Mouse (Mus musculus) thymus, adult 18-20 months (tissue): Measurements from ENCODE around the gene Palmd.

Experiments
- DNase-seq, 2 experiments: peaks; one replicate each; pipeline ENCODE4 v3.0.0; 2022; ENCODE audit warnings: mixed read lengths in 2 of 2

The Palmd gene

GRCm38 (mm10) chr3:116968540-116968997 is at the start of gene Palmd:
Gene Palmd (minus strand): TSS chr3:116968987.
- DNase-seq: no peak

GRCm38 (mm10) chr3:117010182-117010581 is 41.4 kb upstream of the Palmd start:
- DNase-seq: no peak

DNA sequence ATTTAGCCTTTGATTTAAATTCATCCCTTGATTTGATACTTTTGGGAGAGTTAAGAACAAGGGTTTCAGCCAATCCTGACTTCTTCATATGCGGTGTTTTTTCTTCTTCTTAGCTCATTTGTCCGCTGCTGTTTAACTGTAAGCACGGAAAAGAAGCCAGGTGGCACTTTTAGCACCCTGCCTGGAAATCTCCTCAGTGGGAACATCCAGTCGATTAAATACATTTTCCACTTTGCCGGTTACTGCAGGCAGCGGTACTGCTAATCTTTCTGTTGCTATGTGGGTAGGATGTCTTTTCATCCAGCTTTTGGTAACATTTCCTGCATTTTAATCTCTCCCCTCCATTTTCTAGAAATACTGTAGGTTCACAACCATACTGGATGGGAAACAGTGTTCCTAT is 38.6 kb upstream of the Palmd start:
- DNase-seq: no peak

DNA sequence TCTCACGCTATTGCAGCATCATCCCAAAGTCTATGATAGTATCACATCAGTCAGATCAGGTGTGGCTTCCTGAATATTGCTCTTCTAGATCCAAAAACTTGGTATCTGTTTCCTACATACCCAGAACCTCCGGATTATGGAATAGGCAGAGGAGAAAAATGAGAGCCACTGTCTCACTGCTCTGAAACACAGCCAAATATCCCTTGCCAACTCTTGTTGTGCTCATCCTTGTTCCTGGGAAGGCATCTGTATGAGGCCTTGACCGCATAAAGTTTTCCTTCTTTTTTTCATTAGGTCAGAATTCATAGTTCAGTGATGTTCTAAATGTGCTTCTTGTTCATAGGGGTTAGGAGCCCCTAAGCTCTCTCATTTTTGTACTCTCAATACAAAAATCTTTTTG is 37.8 kb upstream of the Palmd start:
- DNase-seq: no peak

DNA sequence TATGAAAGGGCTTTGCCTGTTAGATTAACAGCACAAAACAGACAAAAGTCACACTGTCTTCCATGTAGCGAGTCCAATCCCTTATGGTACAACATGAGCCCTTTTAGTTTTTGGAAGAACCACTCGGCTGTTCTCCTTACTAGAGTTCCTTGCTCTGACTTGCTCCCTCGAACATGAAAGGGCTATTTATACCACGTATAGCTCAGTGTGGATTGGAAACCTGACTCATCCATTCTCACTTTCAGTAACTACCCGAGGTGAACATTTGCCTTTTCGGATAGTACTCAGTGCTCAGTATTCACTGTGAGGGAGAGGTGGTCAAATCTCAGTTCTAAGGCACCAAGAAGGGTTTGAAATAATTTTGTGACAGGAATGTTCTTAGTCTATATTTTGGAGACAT is 34.6 kb upstream of the Palmd start:
- no peak for DNase-seq

DNA sequence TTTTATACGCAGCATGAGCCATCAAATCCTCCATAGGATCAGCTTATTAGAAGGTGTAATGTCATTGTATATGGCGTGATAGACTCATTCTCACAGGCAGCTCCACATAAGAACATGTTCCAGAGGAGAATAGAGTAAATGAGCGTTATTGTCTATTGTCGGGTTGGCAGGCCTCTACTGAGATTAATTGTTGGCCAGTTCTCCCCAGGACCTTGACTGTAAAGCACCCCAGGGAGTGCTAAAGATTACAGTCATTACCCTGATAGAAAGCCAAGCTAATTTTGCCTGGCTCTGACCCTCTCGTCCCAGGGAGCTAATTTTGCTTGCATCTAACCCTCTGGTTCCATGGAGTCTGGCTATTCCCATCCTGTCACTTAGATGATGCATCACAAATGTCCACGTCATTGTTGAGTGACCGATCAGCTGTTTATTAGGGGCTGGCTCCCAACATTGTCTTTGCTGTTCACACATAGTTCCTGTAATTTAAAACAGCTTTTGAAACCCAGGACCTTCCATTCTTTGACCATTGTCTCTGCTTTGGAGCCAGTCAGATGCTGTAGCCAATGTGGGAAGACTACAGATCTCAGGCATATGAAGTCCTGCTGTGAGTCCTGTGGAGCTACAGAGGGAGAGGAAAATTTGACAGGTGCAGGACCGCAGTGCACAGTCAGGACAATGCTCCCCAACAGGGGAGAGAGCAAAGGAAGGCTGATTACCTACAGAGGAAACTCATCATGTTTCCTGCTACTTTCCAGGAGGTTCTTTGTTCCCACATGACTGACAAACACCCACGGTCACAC is 33.1 kb upstream of the Palmd start:
- no peak for DNase-seq

DNA sequence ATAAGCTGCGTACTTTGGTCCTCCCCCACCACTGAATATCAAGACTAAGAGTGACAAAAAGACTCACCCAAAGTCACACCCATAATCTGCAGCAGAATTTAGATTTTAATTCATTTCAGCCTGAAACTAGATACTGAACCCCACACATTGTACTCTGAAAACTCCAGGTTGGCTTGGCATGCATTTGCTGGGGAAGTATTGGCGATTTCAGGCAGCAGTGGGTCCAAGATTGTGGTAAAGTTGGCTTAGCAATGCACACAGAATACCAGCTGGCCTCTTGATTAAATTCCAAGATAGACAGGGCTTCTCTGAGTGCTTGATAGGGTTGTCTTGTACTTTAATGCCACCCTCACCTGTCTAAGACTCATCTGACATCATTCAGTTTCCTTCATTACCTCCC is 24.2 kb upstream of the Palmd start:
- no peak for DNase-seq

DNA sequence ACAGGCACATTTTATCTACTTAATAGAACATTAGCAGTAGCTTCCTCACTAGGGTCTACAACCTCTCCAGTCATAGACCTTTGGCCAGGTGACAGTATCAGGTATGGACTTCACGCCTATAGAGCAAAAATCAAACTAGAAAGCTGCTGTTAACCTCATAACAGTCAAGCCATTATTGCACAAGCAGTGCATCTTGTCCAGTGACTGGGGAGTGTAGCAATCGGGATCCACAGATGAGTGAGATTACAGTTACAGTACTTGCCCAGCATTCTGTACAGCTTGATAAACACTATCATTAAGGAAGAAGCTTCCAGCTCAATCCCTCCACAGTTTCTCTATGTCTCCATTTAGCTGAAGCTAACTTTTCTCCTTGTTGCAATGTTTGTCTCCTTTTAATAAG is 22.4 kb upstream of the Palmd start:
- no peak for DNase-seq

GRCm38 (mm10) chr3:116988221-116988620 is 19.4 kb upstream of the Palmd start:
- DNase-seq: no peak

DNA sequence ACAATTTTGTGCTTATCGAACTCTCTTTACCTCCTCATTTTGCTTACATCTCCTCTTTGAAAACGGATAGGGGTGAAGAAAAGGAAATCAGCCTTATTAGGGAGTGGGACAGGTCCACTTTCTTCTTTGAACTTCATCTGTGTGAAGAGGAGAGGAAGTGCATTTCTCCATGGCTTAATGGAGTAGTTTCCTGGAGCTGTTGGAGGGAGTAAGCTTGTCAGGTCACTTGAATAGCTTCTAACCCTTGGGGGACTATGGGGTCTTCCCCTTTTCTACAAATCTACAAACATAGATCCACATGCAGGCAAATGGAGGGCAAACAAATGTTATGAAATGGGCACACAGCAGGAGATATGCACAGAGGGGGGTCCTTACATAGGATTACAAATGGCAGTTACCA is 17.7 kb upstream of the Palmd start:
- no peak for DNase-seq

DNA sequence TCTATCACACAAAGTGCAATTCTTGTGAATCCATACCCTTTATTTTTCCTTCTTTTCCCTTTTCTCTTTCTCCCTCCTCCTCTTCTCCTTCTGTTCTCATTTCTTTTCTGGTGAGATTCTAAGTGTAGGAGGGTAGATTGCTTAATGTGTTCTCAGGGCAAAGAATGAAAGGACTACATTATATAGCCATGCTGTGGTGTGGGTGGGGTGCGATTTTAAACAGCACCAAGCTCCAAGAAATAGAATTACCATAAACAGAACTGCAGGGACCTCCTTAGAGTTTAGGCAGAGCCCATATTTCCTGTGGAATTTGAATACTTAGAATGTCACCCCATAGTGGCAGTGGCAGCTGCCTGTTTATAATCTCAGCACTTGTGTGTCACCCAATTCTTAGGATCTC is 17.0 kb upstream of the Palmd start:
- no peak for DNase-seq

DNA sequence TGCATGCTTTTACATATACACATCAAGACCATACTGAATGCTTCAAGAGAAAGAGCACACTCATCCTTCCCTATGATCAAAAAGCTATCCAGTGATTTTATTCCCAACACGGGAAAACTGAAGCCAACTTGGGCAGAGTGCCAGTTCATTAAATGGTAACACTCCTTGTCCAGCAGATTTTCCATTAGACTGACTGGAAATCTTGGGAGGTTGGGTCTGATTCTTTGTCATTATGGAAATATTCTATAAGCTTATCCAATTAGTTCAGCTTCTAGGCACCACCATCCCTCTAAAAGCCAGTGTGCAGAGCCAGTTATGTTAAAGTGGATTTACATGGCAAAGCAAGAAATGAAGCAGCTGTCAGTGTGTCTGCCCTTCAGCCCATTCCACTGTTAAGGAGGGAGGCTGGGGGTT is 16.3 kb upstream of the Palmd start:
- DNase-seq: no peak

DNA sequence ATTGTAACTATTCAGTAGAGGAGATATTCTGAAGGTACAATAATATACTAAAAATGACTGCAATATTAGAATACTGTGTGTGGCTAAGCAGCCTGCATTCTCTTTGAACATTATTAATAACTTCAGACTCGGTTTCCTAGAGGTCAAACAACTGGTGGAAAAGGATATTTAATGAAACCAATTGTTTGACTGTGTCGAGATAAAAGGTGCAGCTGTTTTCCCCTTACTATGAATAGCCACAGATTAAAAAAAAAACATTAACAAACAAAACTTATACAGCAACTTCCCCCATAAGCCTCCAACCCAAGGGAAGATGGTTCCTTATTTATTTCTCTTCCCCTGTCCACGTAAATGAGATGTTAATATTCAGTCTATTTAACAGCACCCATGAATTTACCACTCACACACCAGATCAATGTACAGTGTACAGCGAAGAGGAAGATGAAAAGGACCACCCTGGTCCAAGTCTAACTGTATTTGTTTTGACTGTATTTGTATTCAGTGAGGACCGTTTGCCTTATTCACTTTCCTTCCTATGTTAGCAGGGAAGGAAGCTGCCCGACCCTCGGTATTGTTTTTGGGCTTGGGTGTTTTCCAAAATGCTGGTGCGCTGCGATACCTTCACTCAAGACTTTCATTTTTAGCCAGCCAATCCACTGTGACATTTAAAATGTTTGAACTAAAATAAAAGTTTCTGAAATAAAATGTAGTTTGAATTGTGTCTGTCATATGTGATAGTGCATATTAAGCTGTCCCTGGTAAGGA is 13.2 kb upstream of the Palmd start:
- DNase-seq: no peak

- no peak for DNase-seq
Measured at GRCm38 (mm10) chr3:116969786-116970185, 999 bp upstream of the Palmd start.

- DNase-seq: no peak
Measured at GRCm38 (mm10) chr3:116969003-116969402, 216 bp upstream of the Palmd start.

- DNase-seq: no peak
Measured at GRCm38 (mm10) chr3:116967967-116968366, 820 bp downstream of the Palmd start, which contains the start of gene 4930455H04Rik. Gene 4930455H04Rik (plus strand): TSS chr3:116968267.

GRCm38 (mm10) chr3:116967436-116967835 is 1.4 kb downstream of the Palmd start:
- no peak for DNase-seq

- no peak for DNase-seq
Measured at GRCm38 (mm10) chr3:116966800-116967199, 2.0 kb downstream of the Palmd start.

DNA sequence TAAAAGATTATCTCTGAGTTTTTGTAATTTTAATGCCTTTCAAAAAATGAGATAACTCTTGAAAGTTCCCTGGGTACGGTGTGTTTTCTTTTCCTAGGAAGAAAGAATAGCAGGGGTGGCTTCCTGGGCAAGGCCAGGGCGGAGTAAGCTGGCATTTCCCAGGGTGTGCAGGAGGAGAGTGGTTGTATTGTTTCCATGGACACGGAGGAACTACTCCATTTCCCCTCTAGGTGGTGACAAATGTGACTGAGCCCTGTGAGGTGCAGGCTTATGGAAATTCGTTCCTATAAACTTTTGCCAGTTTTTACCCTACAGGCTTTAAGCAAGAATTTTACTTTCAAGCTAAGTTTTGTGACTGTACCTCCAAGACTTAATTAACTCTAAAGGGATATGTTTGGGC is 2.6 kb downstream of the Palmd start:
- no peak for DNase-seq

GRCm38 (mm10) chr3:116964426-116964825 is 4.4 kb downstream of the Palmd start:
- DNase-seq: no peak

DNA sequence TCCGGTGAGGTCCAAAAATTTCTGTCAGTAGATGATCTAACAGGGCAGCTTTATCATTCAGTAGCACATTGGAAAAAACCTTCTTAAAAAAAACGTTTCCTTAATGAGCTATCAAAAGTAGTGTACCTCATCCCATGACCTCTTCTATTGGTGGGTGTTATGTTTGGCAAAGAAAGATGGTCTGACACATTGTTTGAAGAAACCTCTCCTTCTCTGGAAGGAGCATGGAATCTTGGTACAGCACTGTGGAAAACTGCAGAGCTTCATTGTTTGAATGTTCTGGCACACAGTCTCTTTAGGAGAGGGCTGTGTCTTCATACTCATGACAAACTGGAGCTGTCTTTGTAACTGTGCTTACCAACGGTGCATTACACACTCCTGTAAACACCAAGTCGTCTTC is 5.6 kb downstream of the Palmd start:
- DNase-seq: no peak

DNA sequence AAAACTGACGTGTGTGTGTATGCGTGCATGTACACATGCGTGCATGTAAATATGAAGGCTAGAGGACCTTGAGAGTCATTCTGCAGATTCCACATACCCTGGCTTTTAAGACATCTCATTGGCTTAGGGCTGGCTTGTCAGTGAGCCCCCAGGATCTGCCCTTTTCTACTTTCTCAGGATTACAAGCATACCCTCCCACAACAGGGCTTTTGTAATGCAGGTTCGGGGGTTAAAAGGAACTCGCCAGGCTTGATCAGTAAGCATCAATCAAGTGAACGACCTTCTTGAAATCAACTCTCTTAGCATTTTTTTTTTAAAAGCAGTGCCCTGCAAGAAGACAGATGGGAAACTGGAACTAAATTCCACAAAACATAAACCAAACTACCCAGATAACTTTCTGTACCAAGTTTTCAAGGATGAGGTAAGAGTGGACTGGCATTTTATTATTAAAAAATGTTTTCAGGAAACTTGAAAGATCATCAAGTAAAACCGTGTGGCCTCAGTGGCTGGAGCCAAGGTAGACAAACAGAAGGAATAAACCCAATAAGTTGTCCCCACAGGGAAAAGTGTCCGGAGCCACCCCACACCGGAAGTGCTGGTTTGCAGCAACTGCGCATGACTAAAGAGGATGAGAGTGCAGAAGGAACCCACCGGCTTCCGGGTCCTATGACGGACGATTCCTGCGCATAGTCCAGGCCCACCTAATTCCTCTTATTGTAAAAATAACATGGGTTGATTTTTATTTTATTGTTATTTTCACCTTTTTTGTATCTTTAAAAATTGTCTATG is 7.2 kb downstream of the Palmd start:
- DNase-seq: no peak

DNA sequence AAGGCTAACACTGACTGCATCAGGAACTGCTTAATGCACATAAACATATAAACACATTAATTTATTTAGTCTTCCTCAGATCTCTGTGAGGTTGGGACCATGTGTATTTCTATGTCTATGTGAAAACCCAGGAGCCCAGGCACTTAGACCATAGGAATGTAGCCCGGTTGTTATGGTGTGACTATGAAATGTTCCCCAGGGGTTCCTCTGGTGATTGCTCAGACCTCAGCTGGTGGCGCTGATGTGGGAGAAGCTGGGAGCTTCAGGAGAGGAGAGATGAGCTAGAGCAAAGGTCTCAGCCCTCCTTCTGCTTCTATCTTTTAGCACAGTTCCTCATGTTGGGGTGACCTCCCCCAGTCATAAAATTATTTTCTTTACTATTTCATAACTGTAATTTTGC is 8.4 kb downstream of the Palmd start:
- no peak for DNase-seq
